8 mouse cellular contexts compared by ENCODE assay signal in genomic region chr7:112479116-112479515, GRCm38 (mm10). TPM values are rescaled to one million over a fixed set of nuclear protein-coding genes. Genes with fewer than 3 reads are reported as not detected.
DNase-seq lines count a peak whose midpoint lies in the region; ATAC-seq and TF ChIP-seq lines count a peak whose summit lies in the region.

No protein-coding gene starts in this region.

- peak; percentile 77 for ATAC-seq in lung, embryonic 15.5 days (ENCODE audit: borderline replicate concordance, extremely low read depth, low FRiP score, low TSS enrichment)
- ATAC-seq in forebrain, embryonic 11.5 days (replicated peaks; ENCODE audit: low FRiP score), result no peak
- no peak for ATAC-seq in midbrain, embryonic 14.5 days (ENCODE audit: low FRiP score, low TSS enrichment)

- no peaks in the 10 kb centered on the region for H3K27me3 ChIP-seq in ES-Bruce4 (ENCODE audit: control insufficient read depth, insufficient read depth, low read length, poor library complexity, severe bottlenecking)
- H3K27me3 ChIP-seq in lung, embryonic 15.5 days, result no peaks in the 10 kb centered on the region
- no peaks in the 10 kb centered on the region for H3K27me3 ChIP-seq in forebrain, embryonic 11.5 days (ENCODE audit: control insufficient read depth, insufficient read depth, low read length)
- no peaks in the 10 kb centered on the region for H3K27me3 ChIP-seq in midbrain, embryonic 14.5 days (ENCODE audit: control insufficient read depth, insufficient read depth, low read length)

- no peak overlapping the region for H3K4me3 ChIP-seq in ES-Bruce4 (ENCODE audit: low read depth, low read length)
- no peak overlapping the region for H3K4me3 ChIP-seq in lung, embryonic 15.5 days
- no peak overlapping the region for H3K4me3 ChIP-seq in forebrain, embryonic 11.5 days (ENCODE audit: low read depth, low read length)
- H3K4me3 ChIP-seq in midbrain, embryonic 14.5 days (replicated peaks; ENCODE audit: low read depth, low read length), result no peak overlapping the region

- H3K36me3 ChIP-seq in ES-Bruce4 (ENCODE audit: control insufficient read depth, insufficient read depth, low read length, poor library complexity, severe bottlenecking), result no peaks in the 10 kb centered on the region
- H3K36me3 ChIP-seq in lung, embryonic 15.5 days, result no peaks in the 10 kb centered on the region
- no peaks in the 10 kb centered on the region for H3K36me3 ChIP-seq in forebrain, embryonic 11.5 days (ENCODE audit: control insufficient read depth, insufficient read depth, low read length)
- H3K36me3 ChIP-seq in midbrain, embryonic 14.5 days (ENCODE audit: control insufficient read depth, insufficient read depth, low read length), result no peaks in the 10 kb centered on the region

- TF ChIP-seq EP300 in ES-Bruce4 (IDR thresholded peaks at IDR 0.05; ENCODE audit: insufficient read depth, low read depth, low read length), result 0 out of 2 replicates have a peak, but pooled peaks have one; percentile 11

- no peak overlapping the region for H3K9ac ChIP-seq in ES-Bruce4 (ENCODE audit: low read depth, poor library complexity, severe bottlenecking)
- no peak overlapping the region for H3K9ac ChIP-seq in lung, embryonic 15.5 days
- no peak overlapping the region for H3K9ac ChIP-seq in forebrain, embryonic 11.5 days (ENCODE audit: low read length)
- H3K9ac ChIP-seq in midbrain, embryonic 14.5 days (replicated peaks; ENCODE audit: low read length), result no peak overlapping the region

- WGBS in lung, embryonic 15.5 days, result 34% methylated on average over 6 of the region's 6 CpGs
- 72% methylated on average over 6 of the region's 6 CpGs for WGBS in forebrain, embryonic 11.5 days
- 71% methylated on average over 6 of the region's 6 CpGs for WGBS in midbrain, embryonic 14.5 days

- no peak for TF ChIP-seq CTCF in ES-Bruce4 (IDR thresholded peaks at IDR 0.05; ENCODE audit: low read depth, low read length)

- H3K4me2 ChIP-seq in lung, embryonic 15.5 days, result no peak overlapping the region
- no peak overlapping the region for H3K4me2 ChIP-seq in forebrain, embryonic 11.5 days (ENCODE audit: low read depth, low read length, severe bottlenecking)
- no peak overlapping the region for H3K4me2 ChIP-seq in midbrain, embryonic 14.5 days (ENCODE audit: low read length)

- TF ChIP-seq POLR2A in ES-Bruce4 (IDR thresholded peaks at IDR 0.05; ENCODE audit: insufficient read depth, low read length), result no peak

- no peaks in the 10 kb centered on the region for H3K9me3 ChIP-seq in ES-Bruce4 (replicated peaks; ENCODE audit: control insufficient read depth, insufficient read depth, low read length, poor library complexity, severe bottlenecking)
- no peaks in the 10 kb centered on the region for H3K9me3 ChIP-seq in lung, embryonic 15.5 days
- H3K9me3 ChIP-seq in forebrain, embryonic 11.5 days (ENCODE audit: control insufficient read depth, low read length), result no peaks in the 10 kb centered on the region
- no peaks in the 10 kb centered on the region for H3K9me3 ChIP-seq in midbrain, embryonic 14.5 days (ENCODE audit: control insufficient read depth, low read length)

- peak; percentile 74 for DNase-seq in cerebellum, adult 9-11 months
- DNase-seq in heart, adult 9 months (ENCODE audit: low spot score in 2 of 2), result peak; percentile 72 to 81
- DNase-seq in kidney, postnatal 25 days, result peak; percentile 58 to 79
- no peak for DNase-seq in forebrain, embryonic 11.5 days (ENCODE audit: low spot score)
- no peak for DNase-seq in spleen, postnatal 14 days (ENCODE audit: low spot score in 2 of 2)
- no peak for DNase-seq in midbrain, embryonic 14.5 days

- no peak overlapping the region for H3K27ac ChIP-seq in ES-Bruce4 (ENCODE audit: insufficient read depth, low read length)
- peak overlapping the region; percentile 70 for H3K27ac ChIP-seq in lung, embryonic 15.5 days
- no peak overlapping the region for H3K27ac ChIP-seq in forebrain, embryonic 11.5 days (ENCODE audit: low read depth, low read length)
- no peak overlapping the region for H3K27ac ChIP-seq in midbrain, embryonic 14.5 days (replicated peaks; ENCODE audit: low read depth, low read length)

- peaks cover 3% of the 10 kb centered on the region for H3K4me1 ChIP-seq in ES-Bruce4 (ENCODE audit: control insufficient read depth, insufficient read depth, low read length)
- H3K4me1 ChIP-seq in lung, embryonic 15.5 days, result peaks cover 40% of the 10 kb centered on the region
- H3K4me1 ChIP-seq in forebrain, embryonic 11.5 days (replicated peaks; ENCODE audit: control insufficient read depth, insufficient read depth, low read length), result peaks cover 15% of the 10 kb centered on the region
- peaks cover 8% of the 10 kb centered on the region; the same call in 1 of the 2 replicates for H3K4me1 ChIP-seq in midbrain, embryonic 14.5 days (ENCODE audit: control insufficient read depth, insufficient read depth, low read length)

RNA-seq across cellular contexts. Expression of gene Parva, which starts 51.8 kb away (rescaled TPM):
- polyA plus RNA-seq in ES-Bruce4 (2011; ENCODE audit: insufficient read depth, insufficient read length, low read depth, missing spikeins), result 38.5 and 43.2 TPM in 2 replicates
- polyA plus RNA-seq in lung, embryonic 15.5 days (2015; fragmentation: Nextera tagmentation; extraction: Ambion mirVana), result 109 TPM in 2 replicates
- 63.6 and 64.5 TPM in 2 replicates for polyA plus RNA-seq in forebrain, embryonic 11.5 days (2014; fragmentation: Nextera tagmentation; extraction: Ambion mirVana)
- polyA plus RNA-seq in midbrain, embryonic 14.5 days (2014; fragmentation: Nextera tagmentation; extraction: Ambion mirVana), result 16.5 and 24.6 TPM in 2 replicates

Comparison
In these comparisons a context has a peak if more than half of its experiments do, and no peak if none do; other contexts are left out.
1. DNase-seq: peak in cerebellum, adult 9-11 months (single experiment), heart, adult 9 months (2 of 2) and kidney, postnatal 25 days (2 of 2); none in forebrain, embryonic 11.5 days (single experiment), spleen, postnatal 14 days (0 of 2) and midbrain, embryonic 14.5 days (single experiment).